Mouse (Mus musculus) mesoderm, embryonic 11.5 days (tissue): Measurements from ENCODE around the gene Ralgps2.

Experiments
- DNase-seq: peaks from one replicate; pipeline ENCODE4 v3.0.0-alpha.2; 2012; ENCODE audit warnings: low read depth, low spot score

Ralgps2 gene

GRCm38 (mm10) chr1:156838177-156838576, 101.2 kb downstream of the Ralgps2 start, which contains the start of gene Angptl1:
Angptl1 (plus strand) TSS chr1:156838562.
- DNase-seq, result no peak

GRCm38 (mm10) chr1:156819236-156819635, 120.2 kb downstream of the Ralgps2 start:
- no peak for DNase-seq

DNA sequence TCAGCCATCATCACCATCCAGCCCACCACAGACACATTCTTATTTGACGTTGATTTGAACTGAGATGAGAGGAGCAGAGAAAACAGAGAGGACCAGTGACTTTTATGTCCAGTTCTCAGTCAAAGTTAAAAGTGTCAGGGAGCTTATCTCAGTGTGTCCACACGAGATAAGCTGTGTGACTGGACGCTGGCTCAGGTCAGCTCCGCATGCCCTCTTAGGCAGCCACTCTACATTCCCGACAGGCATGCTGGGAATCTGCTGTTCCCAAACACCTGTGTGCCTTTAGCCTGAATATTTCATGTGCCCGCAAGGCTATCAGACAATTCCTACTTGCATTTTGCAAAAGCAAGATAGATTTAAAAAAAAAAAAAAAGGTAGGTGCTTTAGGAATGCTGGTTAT, 125.9 kb downstream of the Ralgps2 start:
- DNase-seq, result no peak

GRCm38 (mm10) chr1:156812716-156813115, 126.7 kb downstream of the Ralgps2 start:
- DNase-seq, result no peak

- DNase-seq, result no peak
Measured at GRCm38 (mm10) chr1:156811928-156812327, 127.5 kb downstream of the Ralgps2 start.

DNA sequence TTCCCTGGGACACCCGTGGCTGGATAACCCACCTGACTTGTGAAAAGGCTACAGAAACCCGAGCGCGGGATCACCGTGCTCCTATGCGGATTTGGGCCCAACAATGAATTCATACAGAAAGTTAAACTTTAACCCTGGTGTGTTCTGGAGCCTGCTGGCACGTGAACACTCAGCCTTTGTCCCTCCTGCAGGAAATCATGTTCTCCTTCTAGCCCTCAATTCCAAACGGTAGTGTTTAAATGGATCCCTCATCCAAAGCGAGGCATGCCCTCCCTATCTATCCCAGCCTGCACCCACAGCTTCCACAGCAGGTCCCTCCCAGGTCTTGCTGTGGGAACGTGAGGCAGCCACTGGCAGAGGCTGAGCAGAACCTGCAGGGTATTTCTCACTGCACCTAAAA, 131.1 kb downstream of the Ralgps2 start:
- no peak for DNase-seq

GRCm38 (mm10) chr1:156801276-156801675, 138.2 kb downstream of the Ralgps2 start:
- DNase-seq, result peak; percentile 58

DNA sequence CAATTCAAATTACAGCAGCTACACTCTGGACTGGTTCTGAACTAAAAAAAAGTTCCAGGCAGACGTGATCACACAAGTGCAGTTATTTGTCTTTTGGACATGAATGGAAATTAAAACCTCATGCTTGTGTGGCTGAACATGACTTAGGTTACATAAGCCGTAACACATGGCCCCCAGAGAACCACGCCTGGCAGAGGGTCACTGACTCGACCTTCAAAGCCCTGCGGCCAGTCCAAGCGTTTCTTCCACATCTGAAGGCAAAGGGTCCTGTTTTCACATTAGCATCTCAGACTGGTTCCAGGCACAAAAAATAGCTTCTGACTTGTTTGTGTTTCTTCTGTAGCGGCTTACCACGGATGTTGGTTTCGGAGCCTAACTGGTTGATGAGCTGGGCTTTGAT, 143.2 kb downstream of the Ralgps2 start:
- DNase-seq, result peak; percentile 66

- peak; percentile 58 for DNase-seq
Measured at GRCm38 (mm10) chr1:156789844-156790490, 149.5 kb downstream of the Ralgps2 start.

- peak; percentile 42 for DNase-seq
Measured at GRCm38 (mm10) chr1:156787164-156787863, 152.1 kb downstream of the Ralgps2 start.

DNA sequence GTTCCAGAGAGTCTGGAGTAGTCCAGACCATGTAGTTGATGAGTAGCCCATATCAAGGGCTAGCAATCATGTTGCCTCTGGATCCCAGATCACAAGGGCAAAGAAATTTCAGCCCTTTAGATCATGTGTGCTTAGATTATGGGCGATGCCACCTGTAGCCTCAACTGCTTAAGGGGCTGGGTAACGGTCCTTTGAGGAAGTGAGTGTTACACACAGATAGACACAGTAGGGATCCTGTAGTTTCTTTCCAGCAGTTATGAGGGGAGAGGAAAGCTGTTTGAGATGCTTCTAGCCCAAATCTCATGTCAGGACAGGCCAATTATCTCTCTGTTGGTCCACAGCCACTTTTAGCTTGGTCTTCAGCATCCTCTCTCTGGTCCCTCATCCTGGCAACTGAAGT, 153.4 kb downstream of the Ralgps2 start:
- no peak for DNase-seq

GRCm38 (mm10) chr1:156784974-156785373, 154.5 kb downstream of the Ralgps2 start:
- no peak for DNase-seq

DNA sequence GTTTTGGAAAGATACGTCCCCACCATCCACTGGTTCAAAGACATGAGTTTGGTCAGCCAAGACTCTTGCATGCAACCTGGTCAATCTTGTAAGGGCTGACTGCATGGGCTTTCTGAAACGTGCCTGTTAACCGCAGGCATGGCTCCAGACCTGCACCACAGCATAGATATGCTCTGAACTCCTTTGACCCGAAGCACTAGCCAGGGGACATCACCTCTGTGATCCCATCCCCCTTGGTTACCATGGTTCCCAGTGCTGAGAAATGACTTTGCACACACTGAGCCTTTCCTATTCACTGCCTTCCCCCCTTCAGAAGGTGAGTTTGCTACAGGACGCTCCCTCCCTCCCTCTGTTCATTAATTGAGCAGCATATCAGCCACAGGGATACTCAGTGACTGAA, 155.3 kb downstream of the Ralgps2 start:
- no peak for DNase-seq

DNA sequence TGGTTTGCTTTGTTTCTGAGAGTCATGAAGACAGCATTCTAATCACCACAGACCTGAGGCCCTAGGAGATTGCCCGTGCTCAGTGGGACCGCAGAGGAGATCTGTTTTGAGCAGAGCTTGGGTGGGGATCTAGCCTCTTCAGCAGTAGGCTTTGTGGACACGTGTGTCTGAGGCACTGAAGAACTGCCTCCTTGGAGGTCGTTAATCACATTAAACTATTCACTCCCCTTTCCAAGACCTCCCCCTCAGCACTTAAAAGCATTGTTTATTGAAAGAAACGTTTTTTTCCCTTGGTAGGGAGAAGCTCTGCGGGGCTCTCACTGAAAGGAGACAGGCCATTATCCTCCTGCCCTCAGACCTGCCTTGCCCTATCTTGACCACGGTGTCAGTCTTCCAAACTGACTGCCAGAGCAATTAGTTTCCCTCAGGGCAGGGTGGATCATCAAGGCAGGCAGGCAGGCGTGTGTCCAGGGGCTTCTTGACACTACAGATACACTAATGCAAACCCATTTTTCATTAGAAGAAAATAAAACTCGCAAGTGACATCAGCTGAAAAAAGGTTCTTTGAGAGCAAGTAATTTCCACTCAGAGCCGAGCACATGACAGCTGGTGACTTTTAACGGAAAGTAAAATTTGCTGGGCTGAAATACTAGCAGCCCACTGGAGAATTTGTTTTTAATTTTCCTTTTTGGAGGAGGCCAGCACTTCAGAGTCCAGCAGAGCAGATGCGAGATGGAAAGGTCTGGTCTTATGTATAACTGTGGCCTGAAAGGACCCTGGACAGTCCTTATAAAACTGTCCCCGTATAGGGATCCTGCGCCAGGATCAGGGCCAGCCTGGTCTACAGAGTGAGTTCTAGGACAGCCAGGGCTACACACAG, 157.2 kb downstream of the Ralgps2 start:
- peak; percentile 68 for DNase-seq

- DNase-seq, result peak; percentile 92
Measured at GRCm38 (mm10) chr1:156781076-156781741, 158.2 kb downstream of the Ralgps2 start.

- no peak for DNase-seq
Measured at GRCm38 (mm10) chr1:156780234-156781005, 159.0 kb downstream of the Ralgps2 start.

DNA sequence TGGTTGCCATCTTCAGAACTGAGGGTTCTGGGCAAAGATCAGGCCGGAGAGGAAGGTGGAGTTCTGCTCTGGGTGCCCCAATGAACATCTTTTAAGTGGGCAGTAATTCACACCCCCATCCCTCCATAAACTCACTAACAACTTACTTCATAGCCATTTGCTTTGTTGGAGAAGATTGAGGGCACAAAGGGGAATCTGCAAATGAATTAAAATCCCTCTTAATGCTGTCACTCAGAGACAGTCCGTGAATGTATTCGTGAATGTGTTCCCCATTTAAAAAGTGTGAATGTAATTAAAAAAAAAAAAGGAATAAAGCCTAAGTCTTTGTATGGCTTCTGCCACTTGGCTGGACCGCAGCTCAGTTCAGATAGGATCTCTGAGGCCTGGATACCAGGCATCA, 159.8 kb downstream of the Ralgps2 start:
- DNase-seq, result no peak

- DNase-seq, result peak; percentile 62
Measured at GRCm38 (mm10) chr1:156778977-156779376, 160.4 kb downstream of the Ralgps2 start.

- no peak for DNase-seq
Measured at GRCm38 (mm10) chr1:156777896-156778295, 161.5 kb downstream of the Ralgps2 start.

DNA sequence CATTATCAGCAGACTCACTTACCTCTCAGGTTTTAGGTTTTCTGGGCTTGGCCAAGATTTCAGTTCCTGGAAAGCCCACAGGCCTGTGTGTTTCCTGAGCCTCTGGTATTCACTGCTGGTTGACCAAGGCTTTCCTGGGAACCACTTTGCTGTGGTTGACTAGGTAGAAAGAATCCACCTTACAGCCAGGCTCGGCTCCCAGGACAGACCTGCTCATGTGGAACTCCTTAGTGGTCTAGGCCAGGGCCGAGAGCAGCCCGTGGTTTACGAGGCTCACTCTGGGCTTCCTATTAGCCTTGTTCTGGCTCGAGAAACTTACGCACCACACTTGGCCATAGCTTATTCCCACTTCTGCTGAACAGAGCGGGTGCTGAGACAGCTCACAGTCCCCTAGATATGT, 163.4 kb downstream of the Ralgps2 start:
- no peak for DNase-seq

GRCm38 (mm10) chr1:156775190-156775589, 164.2 kb downstream of the Ralgps2 start:
- no peak for DNase-seq
